Comparison of ENCODE assay signal across 8 mouse cellular contexts in genomic region chr11:29267824-29268223, GRCm38 (mm10). TPM values are rescaled to one million over a fixed set of nuclear protein-coding genes. Genes with fewer than 3 reads are reported as not detected.
A peak's percentile ranks its signal among the peaks of the same experiment; 100 is the strongest.
DNase-seq lines count a peak whose midpoint lies in the region; ATAC-seq and TF ChIP-seq lines count a peak whose summit lies in the region.

No protein-coding gene starts in this region.

- H3K4me3 ChIP-seq in hindbrain, embryonic 11.5 days (ENCODE audit: low read depth, low read length), result no peak overlapping the region
- no peak overlapping the region for H3K4me3 ChIP-seq in hindbrain, embryonic 13.5 days
- H3K4me3 ChIP-seq in G1E (ENCODE audit: low read depth, low read length), result no peak overlapping the region
- H3K4me3 ChIP-seq in heart, postnatal 0 days (ENCODE audit: low read depth, low read length), result no peak overlapping the region
- no peak overlapping the region for H3K4me3 ChIP-seq in midbrain, embryonic 14.5 days (replicated peaks; ENCODE audit: low read depth, low read length)

- H3K27ac ChIP-seq in hindbrain, embryonic 11.5 days (ENCODE audit: low read depth, low read length), result no peak overlapping the region
- H3K27ac ChIP-seq in hindbrain, embryonic 13.5 days, result no peak overlapping the region
- H3K27ac ChIP-seq in heart, postnatal 0 days (ENCODE audit: low read depth), result no peak overlapping the region
- no peak overlapping the region for H3K27ac ChIP-seq in midbrain, embryonic 14.5 days (replicated peaks; ENCODE audit: low read depth, low read length)

- H3K27me3 ChIP-seq in hindbrain, embryonic 11.5 days (ENCODE audit: control insufficient read depth, insufficient read depth, low read length), result no peaks in the 10 kb centered on the region
- H3K27me3 ChIP-seq in hindbrain, embryonic 13.5 days, result no peaks in the 10 kb centered on the region
- no peaks in the 10 kb centered on the region; the same call in 1 of the 2 replicates for H3K27me3 ChIP-seq in G1E (ENCODE audit: insufficient read depth, low read length)
- no peaks in the 10 kb centered on the region for H3K27me3 ChIP-seq in heart, postnatal 0 days (ENCODE audit: control insufficient read depth, insufficient read depth, low read length)
- H3K27me3 ChIP-seq in midbrain, embryonic 14.5 days (ENCODE audit: control insufficient read depth, insufficient read depth, low read length), result no peaks in the 10 kb centered on the region

- peak; percentile 67 for DNase-seq in hindbrain, embryonic 11.5 days (ENCODE audit: low spot score)
- DNase-seq in G1E (ENCODE audit: low spot score), result peak; percentile 6
- DNase-seq in cerebellum, postnatal 10 days, result peak; percentile 76 to 82
- DNase-seq in heart, postnatal 0 days (ENCODE audit: low spot score), result peak; percentile 20
- peak; percentile 19 to 62 for DNase-seq in layer of hippocampus, postnatal 14 days (ENCODE audit: low spot score in 2 of 2)
- DNase-seq in midbrain, embryonic 14.5 days, result peak; percentile 85
- DNase-seq in T-cell, adult 2 months (ENCODE audit: low spot score), result no peak

- TF ChIP-seq EP300 in heart, postnatal 0 days (IDR thresholded peaks at IDR 0.05; ENCODE audit: low read depth), result no peak

- no peaks in the 10 kb centered on the region for H3K4me1 ChIP-seq in hindbrain, embryonic 11.5 days (replicated peaks; ENCODE audit: control insufficient read depth, insufficient read depth, low read length)
- H3K4me1 ChIP-seq in hindbrain, embryonic 13.5 days (replicated peaks), result no peaks in the 10 kb centered on the region
- no peaks in the 10 kb centered on the region for H3K4me1 ChIP-seq in G1E (ENCODE audit: insufficient read depth, low read depth, low read length)
- no peaks in the 10 kb centered on the region for H3K4me1 ChIP-seq in heart, postnatal 0 days (ENCODE audit: control insufficient read depth, insufficient read depth)
- H3K4me1 ChIP-seq in midbrain, embryonic 14.5 days (ENCODE audit: control insufficient read depth, insufficient read depth, low read length), result no peaks in the 10 kb centered on the region

- TF ChIP-seq CTCF in G1E (IDR thresholded peaks at IDR 0.05; ENCODE audit: low read depth, low read length), result no peak
- peak; percentile 82 for TF ChIP-seq CTCF in heart, postnatal 0 days (IDR thresholded peaks at IDR 0.05; ENCODE audit: low read depth)

- H3K36me3 ChIP-seq in hindbrain, embryonic 11.5 days (ENCODE audit: control insufficient read depth, insufficient read depth, low read length), result no peaks in the 10 kb centered on the region
- H3K36me3 ChIP-seq in hindbrain, embryonic 13.5 days, result no peaks in the 10 kb centered on the region
- no peaks in the 10 kb centered on the region for H3K36me3 ChIP-seq in G1E (replicated peaks)
- no peaks in the 10 kb centered on the region for H3K36me3 ChIP-seq in heart, postnatal 0 days (replicated peaks; ENCODE audit: control insufficient read depth, insufficient read depth, low read length)
- no peaks in the 10 kb centered on the region for H3K36me3 ChIP-seq in midbrain, embryonic 14.5 days (ENCODE audit: control insufficient read depth, insufficient read depth, low read length)

- no peaks in the 10 kb centered on the region for H3K9me3 ChIP-seq in hindbrain, embryonic 11.5 days (ENCODE audit: control insufficient read depth, low read length)
- no peaks in the 10 kb centered on the region; the same call in 1 of the 2 replicates for H3K9me3 ChIP-seq in hindbrain, embryonic 13.5 days
- H3K9me3 ChIP-seq in G1E (replicated peaks), result no peaks in the 10 kb centered on the region
- peaks cover 7% of the 10 kb centered on the region; the same call in 1 of the 2 replicates for H3K9me3 ChIP-seq in heart, postnatal 0 days (replicated peaks; ENCODE audit: control insufficient read depth, low read length)
- no peaks in the 10 kb centered on the region for H3K9me3 ChIP-seq in midbrain, embryonic 14.5 days (ENCODE audit: control insufficient read depth, low read length)

- ATAC-seq in hindbrain, embryonic 11.5 days (ENCODE audit: low FRiP score), result no peak
- no peak for ATAC-seq in hindbrain, embryonic 13.5 days (ENCODE audit: low FRiP score)
- peak; percentile 28; the same call in 1 of the 2 replicates for ATAC-seq in G1E (ENCODE audit: extremely low read depth, insufficient number of reproducible peaks, low FRiP score, poor library complexity, severe bottlenecking)
- ATAC-seq in heart, postnatal 0 days (ENCODE audit: insufficient read depth, low read depth), result no peak
- peak; percentile 60; the same call in 1 of the 2 replicates for ATAC-seq in midbrain, embryonic 14.5 days (ENCODE audit: low FRiP score, low TSS enrichment)

- H3K4me2 ChIP-seq in hindbrain, embryonic 11.5 days (replicated peaks; ENCODE audit: low read depth, low read length), result no peak overlapping the region
- H3K4me2 ChIP-seq in hindbrain, embryonic 13.5 days, result no peak overlapping the region
- H3K4me2 ChIP-seq in heart, postnatal 0 days (ENCODE audit: low read depth, low read length), result no peak overlapping the region
- no peak overlapping the region for H3K4me2 ChIP-seq in midbrain, embryonic 14.5 days (ENCODE audit: low read length)

- WGBS in hindbrain, embryonic 11.5 days, result 34% methylated on average over 3 of the region's 3 CpGs
- 37% methylated on average over 3 of the region's 3 CpGs for WGBS in hindbrain, embryonic 13.5 days
- WGBS in heart, postnatal 0 days, result 21% methylated on average over 3 of the region's 3 CpGs
- 29% methylated on average over 3 of the region's 3 CpGs for WGBS in midbrain, embryonic 14.5 days

- no peak overlapping the region for H3K9ac ChIP-seq in hindbrain, embryonic 11.5 days (ENCODE audit: low read depth, low read length)
- H3K9ac ChIP-seq in hindbrain, embryonic 13.5 days, result no peak overlapping the region
- no peak overlapping the region for H3K9ac ChIP-seq in heart, postnatal 0 days (replicated peaks; ENCODE audit: low read depth, low read length)
- no peak overlapping the region for H3K9ac ChIP-seq in midbrain, embryonic 14.5 days (replicated peaks; ENCODE audit: low read length)

RNA-seq across cellular contexts. Expression of gene Cfap36, which starts 20.6 kb away (rescaled TPM):
- polyA plus RNA-seq in hindbrain, embryonic 11.5 days (2014; fragmentation: Nextera tagmentation; extraction: Ambion mirVana), result 85.1 and 91.6 TPM in 2 replicates
- polyA plus RNA-seq in hindbrain, embryonic 13.5 days (2015; fragmentation: Nextera tagmentation; extraction: Ambion mirVana), result 126 and 127 TPM in 2 replicates
- 49.1 and 51.7 TPM in 2 replicates for total RNA-seq in G1E (2014; fragmentation: Nextera tagmentation)
- 61.6 and 70.4 TPM in 2 replicates for total RNA-seq in G1E (2017)
- 32.9 and 36.1 TPM in 2 replicates for polyA plus RNA-seq in G1E (2012)
- total RNA-seq in heart, postnatal 0 days (2014; rRNA removed; ENCODE audit: low replicate concordance), result 3.5 and 9.4 TPM in 2 replicates
- 37.9 and 44.2 TPM in 2 replicates for polyA plus RNA-seq in heart, postnatal 0 days (2015; fragmentation: Nextera tagmentation; extraction: Ambion mirVana)
- 100 to 1,000 TPM; 119 to 123 TPM for total RNA-seq in layer of hippocampus, postnatal 14 days (2021)
- polyA plus RNA-seq in midbrain, embryonic 14.5 days (2014; fragmentation: Nextera tagmentation; extraction: Ambion mirVana), result 105 and 111 TPM in 2 replicates

Comparison
In these comparisons a context has a peak if more than half of its experiments do, and no peak if none do; other contexts are left out.
1. ATAC-seq: peak in G1E (single experiment) and midbrain, embryonic 14.5 days (single experiment); none in hindbrain, embryonic 11.5 days (single experiment), hindbrain, embryonic 13.5 days (single experiment) and heart, postnatal 0 days (single experiment).